In the genomic region with DNA sequence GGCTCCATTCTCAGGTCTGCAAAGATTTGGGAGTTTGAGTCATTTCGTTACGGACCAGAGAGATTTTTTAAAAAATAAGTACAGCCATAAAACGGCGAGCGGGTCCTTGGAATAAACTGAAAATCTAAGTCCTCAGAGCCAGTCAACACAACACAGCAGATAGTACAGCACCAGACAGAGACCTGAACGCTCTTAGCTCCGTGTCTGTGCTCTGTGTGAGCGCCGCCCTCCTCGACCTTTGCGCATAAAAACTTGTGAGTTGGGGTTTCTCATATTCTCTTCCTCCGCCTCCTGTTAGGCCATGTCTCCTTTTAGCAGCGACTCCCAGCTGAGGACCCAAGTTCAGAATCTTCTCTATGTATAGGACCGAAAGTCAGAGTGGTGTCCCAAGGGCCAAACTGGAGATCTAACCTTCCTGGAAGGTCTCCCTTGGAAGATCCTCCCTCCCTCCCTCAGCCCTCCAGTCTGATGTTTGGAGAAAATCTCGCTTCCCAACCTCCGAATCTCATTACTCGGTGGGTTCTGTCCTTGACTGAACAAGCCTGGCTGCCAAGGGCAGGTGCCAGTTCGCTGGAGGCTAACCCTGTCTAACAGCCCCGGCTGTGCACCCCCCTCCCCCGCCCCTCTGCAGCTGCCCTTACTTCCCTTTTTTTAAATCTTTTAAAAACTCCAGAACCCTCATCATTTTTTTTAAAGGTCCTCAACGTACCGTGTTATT, we compare ENCODE assay signal across 8 mouse cellular contexts.
DNase-seq lines count a peak whose midpoint lies in the region; ATAC-seq and TF ChIP-seq lines count a peak whose summit lies in the region.

No protein-coding gene starts in this region.

- H3K36me3 ChIP-seq in kidney, adult 2 months (ENCODE audit: control insufficient read depth, insufficient read depth, low read length) = no peaks in the 10 kb centered on the region
- H3K36me3 ChIP-seq in intestine, embryonic 16.5 days (ENCODE audit: control insufficient read depth, insufficient read depth, low read length) = no peaks in the 10 kb centered on the region
- H3K36me3 ChIP-seq in neural tube, embryonic 12.5 days = no peaks in the 10 kb centered on the region

- intact Hi-C loops in left cerebral cortex, postnatal 10 days (cut with DNase I) = loop anchor here (5.0 to 10.0 kb wide), 3 partner anchors 984 to 1727 kb away; no protein-coding TSS in a partner anchor

- H3K27ac ChIP-seq in kidney, adult 2 months (ENCODE audit: insufficient read depth, low read depth, low read length) = no peak overlapping the region
- no peak overlapping the region for H3K27ac ChIP-seq in intestine, embryonic 16.5 days (ENCODE audit: low read length)
- H3K27ac ChIP-seq in neural tube, embryonic 12.5 days = no peak overlapping the region

- TF ChIP-seq CTCF in kidney, adult 2 months (conservative IDR thresholded peaks at IDR 0.05; ENCODE audit: insufficient read depth, insufficient read length, low read depth, low read length) = no peak

- H3K9me3 ChIP-seq in intestine, embryonic 16.5 days (ENCODE audit: control insufficient read depth, low read length) = no peaks in the 10 kb centered on the region
- no peaks in the 10 kb centered on the region for H3K9me3 ChIP-seq in neural tube, embryonic 12.5 days

- no peak for TF ChIP-seq POLR2A in kidney, adult 2 months (IDR thresholded peaks at IDR 0.05; ENCODE audit: low read depth, low read length)

- 3% methylated on average over 22 of the region's 22 CpGs for WGBS in kidney, adult 2 months
- 4% methylated on average over 22 of the region's 22 CpGs for WGBS in intestine, embryonic 16.5 days
- 1% methylated on average over 22 of the region's 22 CpGs for WGBS in neural tube, embryonic 12.5 days

- peaks cover 9% of the 10 kb centered on the region; the same call in 1 of the 2 replicates for H3K27me3 ChIP-seq in kidney, adult 2 months (replicated peaks; ENCODE audit: control insufficient read depth, insufficient read depth, low read length)
- peaks cover 44% of the 10 kb centered on the region for H3K27me3 ChIP-seq in intestine, embryonic 16.5 days (replicated peaks; ENCODE audit: control insufficient read depth, insufficient read depth, low read length)
- peaks cover 57% of the 10 kb centered on the region for H3K27me3 ChIP-seq in neural tube, embryonic 12.5 days (replicated peaks)

- peak; percentile 2 to 8 for DNase-seq in kidney, postnatal 4 days
- no peak for DNase-seq in kidney, adult 2 months
- DNase-seq in embryo, embryonic 9.5 days (ENCODE audit: extremely low spot score) = peak; percentile 45
- no peak for DNase-seq in right cerebral cortex, postnatal 36 days (ENCODE audit: low spot score in 2 of 2)
- DNase-seq in ovary, postnatal 10 days (ENCODE audit: low spot score) = no peak
- no peak for DNase-seq in left cerebral cortex, postnatal 10 days (ENCODE audit: extremely low spot score in 1 of 2, low spot score in 2 of 2)

- no peak overlapping the region for H3K9ac ChIP-seq in intestine, embryonic 16.5 days (ENCODE audit: low read depth, low read length)
- no peak overlapping the region for H3K9ac ChIP-seq in neural tube, embryonic 12.5 days

- peak; percentile 61; the same call in 1 of the 2 replicates for ATAC-seq in intestine, embryonic 16.5 days
- peak; percentile 86 for ATAC-seq in neural tube, embryonic 12.5 days (ENCODE audit: low FRiP score, low read depth)

- H3K4me1 ChIP-seq in kidney, adult 2 months (ENCODE audit: control insufficient read depth, insufficient read depth, low read length) = peaks cover 2% of the 10 kb centered on the region; the same call in 1 of the 2 replicates
- H3K4me1 ChIP-seq in intestine, embryonic 16.5 days (ENCODE audit: control insufficient read depth, insufficient read depth, low read length) = no peaks in the 10 kb centered on the region
- peaks cover 13% of the 10 kb centered on the region for H3K4me1 ChIP-seq in neural tube, embryonic 12.5 days

- peak overlapping the region; percentile 55 for H3K4me2 ChIP-seq in intestine, embryonic 16.5 days (ENCODE audit: low read depth, low read length)
- peak overlapping the region; percentile 60 for H3K4me2 ChIP-seq in neural tube, embryonic 12.5 days (replicated peaks)

- H3K4me3 ChIP-seq in kidney, adult 2 months (ENCODE audit: insufficient read depth, low read depth, low read length) = no peak overlapping the region
- peak overlapping the region; percentile 32 for H3K4me3 ChIP-seq in intestine, embryonic 16.5 days (ENCODE audit: low read length)
- peak overlapping the region; percentile 19 for H3K4me3 ChIP-seq in neural tube, embryonic 12.5 days

Comparison
In these comparisons a context has a peak if more than half of its experiments do, and no peak if none do; other contexts are left out.
1. DNase-seq: peak in kidney, postnatal 4 days (2 of 2) and embryo, embryonic 9.5 days (single experiment); none in kidney, adult 2 months (single experiment), right cerebral cortex, postnatal 36 days (0 of 2), ovary, postnatal 10 days (single experiment) and left cerebral cortex, postnatal 10 days (0 of 2).